Mouse (Mus musculus) kidney, postnatal 10 days (tissue): ENCODE results near the gene Trim12a.
A peak's percentile ranks its signal among the peaks of the same experiment; 100 is the strongest.
"Not testable (repeated sequence)": the region's sequence is repeated elsewhere in the genome, so short reads cannot be mapped to it uniquely, and the experiment has no call there.

Experiments used
- DNase-seq: peaks from one replicate; pipeline ENCODE4 v3.0.0; 2021; ENCODE audit warnings: mixed read lengths

The Trim12a gene

GRCm38 (mm10) chr7:104315369-104316080, at the start of gene Trim12a:
Trim12a (minus strand) TSS chr7:104315466.
- DNase-seq = not testable (repeated sequence)

GRCm38 (mm10) chr7:104353600-104353967, 38.3 kb upstream of the Trim12a start:
- no peak for DNase-seq

GRCm38 (mm10) chr7:104352717-104353599, 37.7 kb upstream of the Trim12a start, which contains the start of gene Trim12c:
Trim12c (minus strand) TSS chr7:104353362.
- DNase-seq = peak; percentile 76

GRCm38 (mm10) chr7:104348043-104348442, 32.8 kb upstream of the Trim12a start:
- DNase-seq = not testable (repeated sequence)

- not testable (repeated sequence) for DNase-seq
Measured at GRCm38 (mm10) chr7:104340744-104341143, 25.5 kb upstream of the Trim12a start.

GRCm38 (mm10) chr7:104335547-104335946, 20.3 kb upstream of the Trim12a start:
- not testable (repeated sequence) for DNase-seq

- DNase-seq = not testable (repeated sequence)
Measured at GRCm38 (mm10) chr7:104329171-104329570, 13.9 kb upstream of the Trim12a start, which contains the start of gene Trim34b. Trim34b (plus strand) TSS chr7:104329471.

- DNase-seq = no peak
Measured at GRCm38 (mm10) chr7:104322028-104322427, 6.8 kb upstream of the Trim12a start.

GRCm38 (mm10) chr7:104314796-104315353, 391 bp downstream of the Trim12a start:
- DNase-seq = peak; percentile 7

GRCm38 (mm10) chr7:104291638-104292400, 23.4 kb downstream of the Trim12a start:
- DNase-seq = no peak

- DNase-seq = no peak
Measured at GRCm38 (mm10) chr7:104290641-104291040, 24.6 kb downstream of the Trim12a start.

- DNase-seq = peak; percentile 31
Measured at GRCm38 (mm10) chr7:104287576-104288443, 27.5 kb downstream of the Trim12a start, which contains the start of gene Trim5. Trim5 (minus strand) TSS chr7:104288094.

- DNase-seq = not testable (repeated sequence)
Measured at GRCm38 (mm10) chr7:104279361-104279760, 35.9 kb downstream of the Trim12a start.

GRCm38 (mm10) chr7:104265335-104265734, 49.9 kb downstream of the Trim12a start:
- not testable (repeated sequence) for DNase-seq

GRCm38 (mm10) chr7:104260380-104260779, 54.9 kb downstream of the Trim12a start:
- not testable (repeated sequence) for DNase-seq
